Comparison of ENCODE assay signal across 8 mouse cellular contexts in genomic region chr5:120251697-120252401, GRCm38 (mm10).
DNase-seq lines count a peak whose midpoint lies in the region; ATAC-seq and TF ChIP-seq lines count a peak whose summit lies in the region.

No protein-coding gene starts in this region.

- DNase-seq in lung, embryonic 14.5 days, result no peak
- DNase-seq in lung, postnatal 25 days (ENCODE audit: low spot score), result no peak
- no peak for DNase-seq in liver, embryonic 11.5 days (ENCODE audit: low spot score)
- DNase-seq in cerebellum, adult 9-11 months, result no peak
- no peak for DNase-seq in ovary, adult 18-20 months (ENCODE audit: low spot score)
- DNase-seq in cerebellum, postnatal 36 days, result no peak

- no peaks in the 10 kb centered on the region for H3K4me1 ChIP-seq in lung, embryonic 14.5 days (ENCODE audit: insufficient read depth)
- H3K4me1 ChIP-seq in liver, embryonic 11.5 days (replicated peaks; ENCODE audit: control insufficient read depth, insufficient read depth, low read length), result no peaks in the 10 kb centered on the region
- no peaks in the 10 kb centered on the region for H3K4me1 ChIP-seq in stomach, embryonic 14.5 days (ENCODE audit: control insufficient read depth, insufficient read depth, low read length)

- peak overlapping the region; percentile 13; the same call in 1 of the 2 replicates for H3K4me2 ChIP-seq in lung, embryonic 14.5 days
- peak overlapping the region; percentile 55 for H3K4me2 ChIP-seq in liver, embryonic 11.5 days
- peak overlapping the region; percentile 21 for H3K4me2 ChIP-seq in stomach, embryonic 14.5 days (replicated peaks; ENCODE audit: low read depth, low read length)

- H3K9me3 ChIP-seq in lung, embryonic 14.5 days (ENCODE audit: low read depth, low read length), result no peaks in the 10 kb centered on the region
- H3K9me3 ChIP-seq in liver, embryonic 11.5 days (ENCODE audit: control insufficient read depth, low read length), result no peaks in the 10 kb centered on the region
- no peaks in the 10 kb centered on the region for H3K9me3 ChIP-seq in stomach, embryonic 14.5 days (ENCODE audit: control insufficient read depth, low read depth, low read length)

- no peak for ATAC-seq in lung, embryonic 14.5 days (ENCODE audit: insufficient read depth)
- peak; percentile 65 to 81 for ATAC-seq in hematopoietic stem cell, adult 5-6 weeks (replicated peaks in 1 of 2; ENCODE audit: insufficient read depth in 1 of 2, low FRiP score in 2 of 2, low TSS enrichment in 1 of 2, low read depth in 1 of 2, poor library complexity in 2 of 2, severe bottlenecking in 2 of 2)
- no peak for ATAC-seq in liver, embryonic 11.5 days (replicated peaks; ENCODE audit: low FRiP score)
- ATAC-seq in stomach, embryonic 14.5 days (ENCODE audit: insufficient number of reproducible peaks, insufficient read depth, low FRiP score, low read depth), result no peak

- H3K36me3 ChIP-seq in lung, embryonic 14.5 days (ENCODE audit: insufficient read depth), result no peaks in the 10 kb centered on the region
- no peaks in the 10 kb centered on the region for H3K36me3 ChIP-seq in liver, embryonic 11.5 days (ENCODE audit: control insufficient read depth, insufficient read depth, low read length)
- H3K36me3 ChIP-seq in stomach, embryonic 14.5 days (ENCODE audit: control insufficient read depth, insufficient read depth, low read length), result no peaks in the 10 kb centered on the region

- H3K27me3 ChIP-seq in lung, embryonic 14.5 days (ENCODE audit: insufficient read depth, low read length), result peaks cover 21% of the 10 kb centered on the region; the same call in 1 of the 2 replicates
- peaks cover 33% of the 10 kb centered on the region for H3K27me3 ChIP-seq in liver, embryonic 11.5 days (replicated peaks; ENCODE audit: control insufficient read depth, insufficient read depth, low read length)
- peaks cover 8% of the 10 kb centered on the region; the same call in 1 of the 2 replicates for H3K27me3 ChIP-seq in stomach, embryonic 14.5 days (ENCODE audit: control insufficient read depth, insufficient read depth, low read length)

- no peak for TF ChIP-seq CTCF in lung, embryonic 14.5 days (IDR thresholded peaks at IDR 0.05; ENCODE audit: low read depth)

- no peak overlapping the region for H3K27ac ChIP-seq in lung, embryonic 14.5 days (ENCODE audit: low read depth)
- no peak overlapping the region for H3K27ac ChIP-seq in liver, embryonic 11.5 days (ENCODE audit: low read depth, low read length)
- H3K27ac ChIP-seq in stomach, embryonic 14.5 days (ENCODE audit: low read length), result no peak overlapping the region

- H3K4me3 ChIP-seq in lung, embryonic 14.5 days (ENCODE audit: low read depth, low read length), result no peak overlapping the region
- H3K4me3 ChIP-seq in liver, embryonic 11.5 days (ENCODE audit: low read depth, low read length), result peak overlapping the region; percentile 7; the same call in 1 of the 2 replicates
- no peak overlapping the region; the same call in 1 of the 2 replicates for H3K4me3 ChIP-seq in stomach, embryonic 14.5 days (ENCODE audit: low read depth, low read length)

- WGBS in lung, embryonic 14.5 days, result 9% methylated on average over 22 of the region's 22 CpGs
- WGBS in liver, embryonic 11.5 days, result 13% methylated on average over 22 of the region's 22 CpGs
- 9% methylated on average over 22 of the region's 22 CpGs for WGBS in stomach, embryonic 14.5 days

- no peak overlapping the region for H3K9ac ChIP-seq in lung, embryonic 14.5 days
- H3K9ac ChIP-seq in liver, embryonic 11.5 days (ENCODE audit: low read depth, low read length), result no peak overlapping the region
- H3K9ac ChIP-seq in stomach, embryonic 14.5 days (replicated peaks; ENCODE audit: low read depth, low read length), result no peak overlapping the region

Comparison
In these comparisons a context has a peak if more than half of its experiments do, and no peak if none do; other contexts are left out.
1. ATAC-seq: peak in hematopoietic stem cell, adult 5-6 weeks (2 of 2); none in lung, embryonic 14.5 days (single experiment), liver, embryonic 11.5 days (single experiment) and stomach, embryonic 14.5 days (single experiment).
2. Peak in every context shown above with its lines, with median percentiles within 50 percentile points of each other: H3K4me2 ChIP-seq.